Mouse (Mus musculus) stomach, embryonic 15.5 days (tissue): Measurements from ENCODE around the gene Cacna1b. TPM values are rescaled to one million over a fixed set of nuclear protein-coding genes. Genes with fewer than 3 reads are reported as not detected.

ENCODE experiments used
- ATAC-seq: fragments of 200-750 bp; cut with Nextera tagmentation; 2 replicates; pipeline ENCODE4 v1.8.0; 2017; ENCODE audit warnings: low read depth, moderate number of reproducible peaks, moderate TSS enrichment; ENCODE audit not compliant: insufficient read depth, low FRiP score
- H3K27ac ChIP-seq: fragments of 300-500 bp; sonication (generic); 2 replicates; pipeline ENCODE4 v1.5.1; 2015; ENCODE audit warnings: mild to moderate bottlenecking, inconsistent platforms
- H3K27me3 ChIP-seq: fragments of 300-500 bp; sonication (generic); replicated peaks from 2 replicates; pipeline ENCODE4 v1.6.1; 2015; ENCODE audit warnings: inconsistent platforms
- H3K36me3 ChIP-seq: fragments of 300-500 bp; sonication (generic); 2 replicates; pipeline ENCODE4 v1.6.1; 2015; ENCODE audit warnings: inconsistent platforms
- H3K4me1 ChIP-seq: fragments of 300-500 bp; sonication (generic); 2 replicates; pipeline ENCODE4 v1.6.1; 2015; ENCODE audit warnings: inconsistent platforms
- H3K4me2 ChIP-seq: fragments of 300-500 bp; sonication (generic); 2 replicates; pipeline ENCODE4 v1.6.1; 2015; ENCODE audit warnings: mild to moderate bottlenecking, inconsistent platforms
- H3K4me3 ChIP-seq: fragments of 300-500 bp; sonication (generic); replicated peaks from 2 replicates; pipeline ENCODE4 v1.5.1; 2015; ENCODE audit warnings: inconsistent platforms
- H3K9ac ChIP-seq: fragments of 300-500 bp; sonication (generic); 2 replicates; pipeline ENCODE4 v1.6.1; 2015; ENCODE audit warnings: inconsistent platforms
- H3K9me3 ChIP-seq: fragments of 300-500 bp; sonication (generic); 2 replicates; pipeline ENCODE4 v1.6.1; 2016; ENCODE audit warnings: inconsistent platforms
- WGBS: fragments of 180-500 bp; shearing (Covaris S2); methylation state at CpG from one replicate; pipeline ENCODE4 v1.1.7; 2015; 5-methylcytosine and 5-hydroxymethylcytosine counted together
- polyA plus RNA-seq: library from polyadenylated mRNA; unstranded; fragments of >200 nt; fragmentation: Nextera tagmentation; extraction: Ambion mirVana; gene quantifications from 2 replicates; pipeline ENCODE4 v1.2.1, GENCODE M21; 2015

Gene Cacna1b
- polyA plus RNA-seq, 1 experiment from 2014 or later: 1.1 TPM

- 79% methylated on average over 7 of the region's 7 CpGs for WGBS
- ATAC-seq: no peak
- no peak overlapping the region for H3K4me2 ChIP-seq
Observed at GRCm38 (mm10) chr2:24717963-24718362, 45.0 kb downstream of the Cacna1b start.

GRCm38 (mm10) chr2:24717461-24717860, 45.5 kb downstream of the Cacna1b start:
- H3K9me3 ChIP-seq: no peaks in the 10 kb centered on the region
- H3K9ac ChIP-seq: no peak overlapping the region
- no peaks in the 10 kb centered on the region for H3K4me1 ChIP-seq
- no peak overlapping the region for H3K4me3 ChIP-seq
- no peak overlapping the region for H3K27ac ChIP-seq
- no peaks in the 10 kb centered on the region for H3K27me3 ChIP-seq
- no peak overlapping the region for H3K4me2 ChIP-seq
- WGBS: 80% methylated on average over 4 of the region's 4 CpGs
- ATAC-seq: no peak
- H3K36me3 ChIP-seq: no peaks in the 10 kb centered on the region

More at GRCm38 (mm10) chr2:24717963-24718362, 45.0 kb downstream of the Cacna1b start:
- Histone ChIP-seq H3K36me3 (no peaks in the 10 kb centered on the region), H3K4me1 (no peaks in the 10 kb centered on the region), H3K4me3 (no peak overlapping the region), H3K27me3 (no peaks in the 10 kb centered on the region), H3K9ac (no peak overlapping the region), H3K27ac (no peak overlapping the region), H3K9me3 (no peaks in the 10 kb centered on the region)

DNA sequence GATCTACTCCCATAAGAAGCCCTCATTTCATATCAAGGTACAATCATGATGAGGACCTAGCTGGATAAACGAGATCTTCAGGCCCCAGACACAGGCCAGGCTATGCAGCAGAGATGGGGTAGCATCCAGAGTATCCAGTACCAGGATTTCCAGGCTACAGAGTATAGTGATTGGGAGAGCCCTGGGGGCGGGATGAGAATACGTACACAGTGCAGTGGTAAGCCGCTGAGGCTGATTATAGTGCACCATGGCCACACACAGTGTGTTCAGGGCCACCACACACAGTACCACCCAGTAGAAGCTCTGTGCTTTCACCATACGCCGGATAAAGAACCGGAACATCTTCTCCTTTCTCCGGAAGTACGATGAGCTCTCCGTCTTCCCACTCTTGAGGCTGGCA, 57.0 kb downstream of the Cacna1b start:
- Histone ChIP-seq H3K36me3 (no peaks in the 10 kb centered on the region), H3K27ac (no peak overlapping the region)
- 76% methylated on average over 10 of the region's 10 CpGs for WGBS

GRCm38 (mm10) chr2:24702208-24702957, 60.6 kb downstream of the Cacna1b start:
- H3K9me3 ChIP-seq: no peaks in the 10 kb centered on the region
- no peak for ATAC-seq
- H3K4me3 ChIP-seq: no peak overlapping the region
- H3K4me2 ChIP-seq: no peak overlapping the region
- no peak overlapping the region for H3K9ac ChIP-seq
- no peaks in the 10 kb centered on the region for H3K4me1 ChIP-seq
- WGBS: 67% methylated on average over 3 of the region's 3 CpGs
- no peaks in the 10 kb centered on the region for H3K36me3 ChIP-seq
- H3K27ac ChIP-seq: no peak overlapping the region
- H3K27me3 ChIP-seq: no peaks in the 10 kb centered on the region

More for the DNA sequence above, 57.0 kb downstream of the Cacna1b start:
- H3K27me3 ChIP-seq: no peaks in the 10 kb centered on the region
- H3K9me3 ChIP-seq: no peaks in the 10 kb centered on the region
- H3K4me2 ChIP-seq: no peak overlapping the region
- no peak for ATAC-seq
- H3K4me1 ChIP-seq: no peaks in the 10 kb centered on the region
- H3K4me3 ChIP-seq: no peak overlapping the region
- H3K9ac ChIP-seq: no peak overlapping the region

- no peak for ATAC-seq
- H3K4me3 ChIP-seq: no peak overlapping the region
- H3K36me3 ChIP-seq: no peaks in the 10 kb centered on the region
- no peaks in the 10 kb centered on the region for H3K27me3 ChIP-seq
- H3K4me2 ChIP-seq: no peak overlapping the region
- H3K27ac ChIP-seq: no peak overlapping the region
- H3K9me3 ChIP-seq: no peaks in the 10 kb centered on the region
- H3K9ac ChIP-seq: no peak overlapping the region
- H3K4me1 ChIP-seq: no peaks in the 10 kb centered on the region
- 76% methylated on average over 8 of the region's 8 CpGs for WGBS
Observed at GRCm38 (mm10) chr2:24697281-24697980, 65.5 kb downstream of the Cacna1b start.

DNA sequence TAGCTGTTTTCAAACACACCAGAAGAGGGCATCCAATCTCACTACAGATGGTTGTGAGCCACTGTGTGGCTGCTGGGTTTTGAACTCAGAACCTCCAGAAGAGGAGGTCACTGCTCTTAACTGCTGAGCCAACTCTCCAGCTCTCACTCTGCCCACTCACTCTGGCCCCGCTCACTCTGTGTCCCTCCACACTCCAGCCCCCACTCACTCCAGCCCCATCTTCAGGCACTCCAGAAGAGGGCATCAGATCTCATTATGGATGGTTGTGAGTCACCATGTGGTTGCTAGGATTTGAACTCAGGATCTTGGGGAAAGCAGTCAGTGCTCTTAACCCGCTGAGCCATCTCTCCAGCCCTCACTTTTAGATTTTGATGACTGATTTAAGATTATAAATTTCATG, 70.6 kb downstream of the Cacna1b start:
- Histone ChIP-seq H3K27me3 (no peaks in the 10 kb centered on the region), H3K9me3 (no peaks in the 10 kb centered on the region), H3K36me3 (no peaks in the 10 kb centered on the region), H3K4me1 (no peaks in the 10 kb centered on the region), H3K4me2 (no peak overlapping the region), H3K9ac (no peak overlapping the region), H3K27ac (no peak overlapping the region), H3K4me3 (no peak overlapping the region)
- no peak for ATAC-seq
- WGBS: 94% methylated on average over 2 of the region's 2 CpGs

- no peak for ATAC-seq
- Histone ChIP-seq H3K27me3 (no peaks in the 10 kb centered on the region), H3K9ac (no peak overlapping the region), H3K36me3 (no peaks in the 10 kb centered on the region), H3K4me2 (no peak overlapping the region), H3K27ac (no peak overlapping the region), H3K4me1 (no peaks in the 10 kb centered on the region), H3K4me3 (no peak overlapping the region), H3K9me3 (no peaks in the 10 kb centered on the region)
- 95% methylated on average over 2 of the region's 2 CpGs for WGBS
Observed at GRCm38 (mm10) chr2:24690356-24690755, 72.6 kb downstream of the Cacna1b start.

DNA sequence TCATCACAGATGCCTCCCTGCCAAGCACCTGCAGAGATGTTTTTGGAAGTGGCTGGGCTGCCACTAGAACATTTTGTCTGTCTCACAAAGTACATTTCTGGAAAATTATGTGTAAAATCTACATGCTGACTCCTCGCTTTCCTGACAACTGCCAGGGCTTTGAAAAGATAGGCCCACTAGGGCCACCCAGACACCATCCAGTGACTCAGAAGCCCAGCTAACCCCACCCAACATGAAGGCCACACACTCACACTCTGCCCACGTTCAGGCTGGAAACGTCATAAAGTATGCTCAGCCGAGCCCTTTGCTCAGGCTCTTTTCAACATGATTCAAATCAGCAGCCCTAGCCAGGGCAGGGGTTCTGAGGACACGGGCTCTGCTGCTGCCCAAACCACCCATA, 77.6 kb downstream of the Cacna1b start:
- WGBS: 80% methylated on average over 5 of the region's 5 CpGs
- Histone ChIP-seq H3K4me3 (no peak overlapping the region), H3K36me3 (no peaks in the 10 kb centered on the region), H3K9ac (no peak overlapping the region), H3K27ac (no peak overlapping the region), H3K27me3 (no peaks in the 10 kb centered on the region), H3K9me3 (no peaks in the 10 kb centered on the region), H3K4me1 (no peaks in the 10 kb centered on the region), H3K4me2 (no peak overlapping the region)
- ATAC-seq: no peak

- ATAC-seq: no peak
- Histone ChIP-seq H3K9ac (no peak overlapping the region), H3K4me1 (no peaks in the 10 kb centered on the region), H3K4me3 (no peak overlapping the region), H3K36me3 (no peaks in the 10 kb centered on the region), H3K27me3 (no peaks in the 10 kb centered on the region), H3K4me2 (no peak overlapping the region), H3K27ac (no peak overlapping the region), H3K9me3 (no peaks in the 10 kb centered on the region)
- 92% methylated on average over 4 of the region's 4 CpGs for WGBS
Observed at GRCm38 (mm10) chr2:24684796-24685195, 78.2 kb downstream of the Cacna1b start.

DNA sequence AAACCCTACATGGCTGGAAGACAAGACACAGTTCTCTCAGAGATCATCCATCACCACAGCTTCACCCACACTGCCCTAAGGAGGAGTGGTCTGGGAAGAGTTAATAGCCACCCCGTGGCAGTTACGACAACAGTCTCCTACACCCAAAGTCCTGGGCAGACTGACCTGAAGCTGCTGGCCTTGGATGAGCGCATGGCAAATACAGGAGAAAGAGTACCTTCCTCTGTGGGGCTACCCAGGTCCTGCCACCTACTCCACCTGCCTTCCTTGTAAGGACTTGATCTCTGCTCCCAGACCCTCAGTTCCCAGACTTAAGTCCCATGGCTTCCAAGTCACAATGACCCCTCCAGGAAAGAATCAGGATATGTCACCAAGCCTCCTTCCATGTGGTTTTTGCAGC, 79.7 kb downstream of the Cacna1b start:
- Histone ChIP-seq H3K9me3 (no peaks in the 10 kb centered on the region), H3K4me2 (no peak overlapping the region), H3K4me3 (no peak overlapping the region), H3K27me3 (0 out of 2 replicates have a peak, but pooled peaks cover 3% of the 10 kb centered on the region), H3K9ac (no peak overlapping the region), H3K4me1 (no peaks in the 10 kb centered on the region), H3K36me3 (no peaks in the 10 kb centered on the region), H3K27ac (no peak overlapping the region)
- ATAC-seq: no peak
- 68% methylated on average over 3 of the region's 3 CpGs for WGBS

DNA sequence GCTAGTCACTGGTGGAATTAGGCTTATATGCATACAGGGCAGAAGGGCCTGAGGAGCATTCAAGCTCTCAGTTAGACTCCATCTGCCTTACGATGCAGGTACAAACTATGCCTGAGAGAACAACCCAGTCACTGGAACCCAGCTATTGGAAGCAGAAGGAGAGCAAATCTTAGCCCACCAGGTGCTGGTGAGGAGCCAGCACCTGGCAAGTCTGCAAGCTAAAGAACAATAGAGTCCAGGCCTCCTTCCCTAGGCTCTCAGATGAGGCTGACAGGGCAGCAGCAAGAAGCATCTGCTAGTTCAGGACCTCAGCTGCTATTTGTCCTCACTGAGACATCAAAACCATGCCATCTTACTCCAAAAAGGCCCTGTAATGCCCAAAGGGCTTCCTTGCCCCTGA, 82.2 kb downstream of the Cacna1b start:
- H3K9me3 ChIP-seq: no peaks in the 10 kb centered on the region
- no peaks in the 10 kb centered on the region for H3K4me1 ChIP-seq
- no peak for ATAC-seq
- no peak overlapping the region for H3K27ac ChIP-seq
- no peak overlapping the region for H3K4me2 ChIP-seq
- H3K27me3 ChIP-seq: 0 out of 2 replicates have a peak, but pooled peaks cover 3% of the 10 kb centered on the region
- 93% methylated on average over 1 of the region's 1 CpGs for WGBS
- no peak overlapping the region for H3K4me3 ChIP-seq
- no peak overlapping the region for H3K9ac ChIP-seq
- H3K36me3 ChIP-seq: no peaks in the 10 kb centered on the region

GRCm38 (mm10) chr2:24680176-24680575, 82.8 kb downstream of the Cacna1b start:
- no peaks in the 10 kb centered on the region for H3K4me1 ChIP-seq
- no peaks in the 10 kb centered on the region for H3K36me3 ChIP-seq
- WGBS: 86% methylated on average over 2 of the region's 2 CpGs
- no peak for ATAC-seq
- H3K9me3 ChIP-seq: no peaks in the 10 kb centered on the region
- 0 out of 2 replicates have a peak, but pooled peaks cover 3% of the 10 kb centered on the region for H3K27me3 ChIP-seq
- H3K9ac ChIP-seq: no peak overlapping the region
- no peak overlapping the region for H3K4me3 ChIP-seq
- H3K4me2 ChIP-seq: no peak overlapping the region
- no peak overlapping the region for H3K27ac ChIP-seq
